Comparison of ENCODE assay signal across 11 mouse cellular contexts in genomic region chr5:141858406-141859160, GRCm38 (mm10).
DNase-seq lines count a peak whose midpoint lies in the region; ATAC-seq and TF ChIP-seq lines count a peak whose summit lies in the region.
"Had no signal": no experiment of that assay in that cellular context is flagged by ENCODE, and none has a peak within 500 bp of the region (broad histone marks: within the 10 kb centered on the region; RNA-seq: fewer than 3 reads in every experiment).

No protein-coding gene starts in this region.

- H3K27ac ChIP-seq in lung, embryonic 14.5 days (ENCODE audit: low read depth) = no peak overlapping the region
- H3K27ac ChIP-seq in embryonic facial prominence, embryonic 14.5 days (replicated peaks; ENCODE audit: low read depth, low read length) = no peak overlapping the region
- peak overlapping the region; percentile 66 for H3K27ac ChIP-seq in midbrain, embryonic 14.5 days (replicated peaks; ENCODE audit: low read depth, low read length)
- H3K27ac ChIP-seq: left cerebral cortex, adult 2 months; lung, embryonic 15.5 days; neural tube, embryonic 12.5 days had no signal

- no peak overlapping the region for H3K4me3 ChIP-seq in lung, embryonic 14.5 days (ENCODE audit: low read depth, low read length)
- H3K4me3 ChIP-seq in lung, adult 2 months (replicated peaks; ENCODE audit: extremely low read depth, low read depth, low read length) = no peak overlapping the region
- no peak overlapping the region for H3K4me3 ChIP-seq in embryonic facial prominence, embryonic 14.5 days (ENCODE audit: low read depth, low read length)
- H3K4me3 ChIP-seq in midbrain, embryonic 14.5 days (replicated peaks; ENCODE audit: low read depth, low read length) = no peak overlapping the region
- H3K4me3 ChIP-seq: forebrain, embryonic 10.5 days; left cerebral cortex, adult 2 months; lung, embryonic 15.5 days; neural tube, embryonic 12.5 days had no signal

- no peak for TF ChIP-seq CTCF in lung, embryonic 14.5 days (IDR thresholded peaks at IDR 0.05; ENCODE audit: low read depth)
- TF ChIP-seq CTCF in lung, adult 2 months (IDR thresholded peaks at IDR 0.05; ENCODE audit: insufficient read depth, low read length) = no peak

- 42% methylated on average over 8 of the region's 8 CpGs for WGBS in lung, embryonic 14.5 days
- WGBS in lung, adult 2 months = 47% methylated on average over 8 of the region's 8 CpGs
- WGBS in embryonic facial prominence, embryonic 14.5 days = 23% methylated on average over 8 of the region's 8 CpGs
- 12% methylated on average over 8 of the region's 8 CpGs for WGBS in midbrain, embryonic 14.5 days

- no peak overlapping the region for H3K9ac ChIP-seq in lung, embryonic 14.5 days
- no peak overlapping the region for H3K9ac ChIP-seq in embryonic facial prominence, embryonic 14.5 days (ENCODE audit: low read depth, low read length)
- no peak overlapping the region for H3K9ac ChIP-seq in midbrain, embryonic 14.5 days (replicated peaks; ENCODE audit: low read length)
- H3K9ac ChIP-seq: lung, embryonic 15.5 days; neural tube, embryonic 12.5 days had no signal

- TF ChIP-seq POLR2A in lung, adult 2 months (IDR thresholded peaks at IDR 0.05; ENCODE audit: borderline replicate concordance, extremely low read depth, low read depth, low read length) = no peak

- H3K4me1 ChIP-seq in lung, embryonic 14.5 days (ENCODE audit: insufficient read depth) = no peaks in the 10 kb centered on the region
- no peaks in the 10 kb centered on the region for H3K4me1 ChIP-seq in lung, adult 2 months (ENCODE audit: control insufficient read depth, insufficient read depth, low read length)
- H3K4me1 ChIP-seq in embryonic facial prominence, embryonic 14.5 days (ENCODE audit: control insufficient read depth, insufficient read depth, low read length) = no peaks in the 10 kb centered on the region
- peaks cover 10% of the 10 kb centered on the region for H3K4me1 ChIP-seq in midbrain, embryonic 14.5 days (ENCODE audit: control insufficient read depth, insufficient read depth, low read length)
- H3K4me1 ChIP-seq: lung, embryonic 15.5 days had no signal

- no peaks in the 10 kb centered on the region for H3K27me3 ChIP-seq in lung, embryonic 14.5 days (ENCODE audit: insufficient read depth, low read length)
- H3K27me3 ChIP-seq in embryonic facial prominence, embryonic 14.5 days (replicated peaks; ENCODE audit: control insufficient read depth, insufficient read depth, low read length) = no peaks in the 10 kb centered on the region
- H3K27me3 ChIP-seq in midbrain, embryonic 14.5 days (ENCODE audit: control insufficient read depth, insufficient read depth, low read length) = no peaks in the 10 kb centered on the region
- H3K27me3 ChIP-seq: lung, embryonic 15.5 days; neural tube, embryonic 12.5 days had no signal

- DNase-seq in lung, embryonic 14.5 days = peak; percentile 62
- DNase-seq in lung, adult 2 months = no peak
- peak; percentile 69 for DNase-seq in embryonic facial prominence, embryonic 14.5 days (ENCODE audit: low spot score)
- DNase-seq in kidney, adult 11 months = peak; percentile 62
- DNase-seq in midbrain, embryonic 14.5 days = peak; percentile 85
- no peak for DNase-seq in gastrocnemius, adult 8-10 months (ENCODE audit: low spot score in 2 of 2)
- no peak for DNase-seq in c-Kit-positive CD71-positive TER-119-positive erythroid progenitor cells, embryonic 14.5 days (ENCODE audit: low spot score)

- no peak for ATAC-seq in lung, embryonic 14.5 days (ENCODE audit: insufficient read depth)
- no peak for ATAC-seq in embryonic facial prominence, embryonic 14.5 days (ENCODE audit: low read depth)
- ATAC-seq in midbrain, embryonic 14.5 days (ENCODE audit: low FRiP score, low TSS enrichment) = no peak; the same call in 1 of the 2 replicates

- no peaks in the 10 kb centered on the region for H3K9me3 ChIP-seq in lung, embryonic 14.5 days (ENCODE audit: low read depth, low read length)
- H3K9me3 ChIP-seq in embryonic facial prominence, embryonic 14.5 days (ENCODE audit: control insufficient read depth, low read length) = no peaks in the 10 kb centered on the region
- no peaks in the 10 kb centered on the region for H3K9me3 ChIP-seq in midbrain, embryonic 14.5 days (ENCODE audit: control insufficient read depth, low read length)
- H3K9me3 ChIP-seq: forebrain, embryonic 10.5 days; lung, embryonic 15.5 days; neural tube, embryonic 12.5 days had no signal

- H3K36me3 ChIP-seq in lung, embryonic 14.5 days (ENCODE audit: insufficient read depth) = no peaks in the 10 kb centered on the region
- H3K36me3 ChIP-seq in embryonic facial prominence, embryonic 14.5 days (ENCODE audit: control insufficient read depth, insufficient read depth, low read length) = no peaks in the 10 kb centered on the region
- no peaks in the 10 kb centered on the region for H3K36me3 ChIP-seq in midbrain, embryonic 14.5 days (ENCODE audit: control insufficient read depth, insufficient read depth, low read length)
- H3K36me3 ChIP-seq: forebrain, embryonic 10.5 days; lung, embryonic 15.5 days; neural tube, embryonic 12.5 days had no signal

- H3K4me2 ChIP-seq in lung, embryonic 14.5 days = no peak overlapping the region
- H3K4me2 ChIP-seq in embryonic facial prominence, embryonic 14.5 days (ENCODE audit: low read depth, low read length) = no peak overlapping the region
- H3K4me2 ChIP-seq in midbrain, embryonic 14.5 days (ENCODE audit: low read length) = no peak overlapping the region
- H3K4me2 ChIP-seq: lung, embryonic 15.5 days; neural tube, embryonic 12.5 days had no signal

Comparison
In these comparisons a context has a peak if more than half of its experiments do, and no peak if none do; other contexts are left out.
1. DNase-seq: peak in lung, embryonic 14.5 days (single experiment), embryonic facial prominence, embryonic 14.5 days (single experiment), kidney, adult 11 months (single experiment) and midbrain, embryonic 14.5 days (single experiment); none in lung, adult 2 months (single experiment), gastrocnemius, adult 8-10 months (0 of 2) and c-Kit-positive CD71-positive TER-119-positive erythroid progenitor cells, embryonic 14.5 days (single experiment).